Mouse (Mus musculus): ENCODE data around the gene Igsf1. TPM values are rescaled to one million over a fixed set of nuclear protein-coding genes. Genes with fewer than 3 reads are reported as not detected.

Gene Igsf1
- polyA plus RNA-seq (2016; fragmentation: Nextera tagmentation; extraction: Ambion mirVana): 54.9 and 57.5 TPM in 2 replicates

GRCm38 (mm10) chrX:49797213-49798019 is at the start of gene Igsf1:
Gene Igsf1, minus strand, starts transcription at chrX:49797749.
- Histone ChIP-seq H3K36me3 (no peaks in the 10 kb centered on the region), H3K27me3 (replicated peaks) (no peaks in the 10 kb centered on the region), H3K4me1 (no peaks in the 10 kb centered on the region), H3K4me3 (peak within 1 kb of the TSS; percentile 30), H3K9me3 (replicated peaks) (no peaks in the 10 kb centered on the region), H3K27ac (no peak within 1 kb of the TSS), H3K9ac (no peak within 1 kb of the TSS), H3K4me2 (peak within 1 kb of the TSS; percentile 22; the same call in 1 of the 2 replicates)
- ATAC-seq: peak; percentile 84
- 9% methylated on average over 21 of the region's 28 CpGs for WGBS (ENCODE audit: insufficient replicate concordance)

GRCm38 (mm10) chrX:49770828-49771227 is 26.7 kb downstream of the Igsf1 start:
- no peaks in the 10 kb centered on the region for H3K4me1 ChIP-seq
- H3K4me3 ChIP-seq: no peak overlapping the region
- no peaks in the 10 kb centered on the region for H3K9me3 ChIP-seq (replicated peaks)
- no peaks in the 10 kb centered on the region for H3K27me3 ChIP-seq (replicated peaks)
- WGBS (ENCODE audit: insufficient replicate concordance): 17% methylated on average over 2 of the region's 2 CpGs
- H3K4me2 ChIP-seq: no peak overlapping the region
- no peak overlapping the region for H3K9ac ChIP-seq
- no peak overlapping the region for H3K27ac ChIP-seq
- no peak for ATAC-seq
- no peaks in the 10 kb centered on the region for H3K36me3 ChIP-seq

GRCm38 (mm10) chrX:49745192-49745591 is 52.4 kb downstream of the Igsf1 start:
- Histone ChIP-seq H3K27me3 (replicated peaks) (no peaks in the 10 kb centered on the region), H3K9ac (no peak overlapping the region), H3K4me3 (no peak overlapping the region), H3K9me3 (replicated peaks) (no peaks in the 10 kb centered on the region), H3K36me3 (no peaks in the 10 kb centered on the region), H3K27ac (no peak overlapping the region), H3K4me2 (no peak overlapping the region), H3K4me1 (no peaks in the 10 kb centered on the region)
- 48% methylated on average over 5 of the region's 5 CpGs for WGBS (ENCODE audit: insufficient replicate concordance)
- no peak for ATAC-seq

- Histone ChIP-seq H3K4me2 (no peak within 1 kb of the TSS), H3K9ac (no peak within 1 kb of the TSS), H3K4me3 (no peak within 1 kb of the TSS), H3K4me1 (no peaks in the 10 kb centered on the region), H3K27ac (no peak within 1 kb of the TSS), H3K9me3 (replicated peaks) (no peaks in the 10 kb centered on the region), H3K27me3 (replicated peaks) (no peaks in the 10 kb centered on the region), H3K36me3 (no peaks in the 10 kb centered on the region)
- 54% methylated on average over 2 of the region's 2 CpGs for WGBS (ENCODE audit: insufficient replicate concordance)
- no peak for ATAC-seq
Observed at GRCm38 (mm10) chrX:49734959-49735358, 62.6 kb downstream of the Igsf1 start, which contains the start of gene Olfr1321. Gene Olfr1321, minus strand, starts transcription at chrX:49735059.

Other genes starting within 250 kb of the Igsf1 start
- not detected in 2 replicates for gene Olfr1320, start 125.4 kb downstream of the Igsf1 start, polyA plus RNA-seq (2016; fragmentation: Nextera tagmentation; extraction: Ambion mirVana)
- gene Olfr1321, start 62.7 kb downstream of the Igsf1 start, polyA plus RNA-seq (2016; fragmentation: Nextera tagmentation; extraction: Ambion mirVana): not detected in 2 replicates
- not detected in 2 replicates for gene Olfr1322, start 93.7 kb upstream of the Igsf1 start, polyA plus RNA-seq (2016; fragmentation: Nextera tagmentation; extraction: Ambion mirVana)
- not detected in 2 replicates for gene Olfr1323, start 221.6 kb upstream of the Igsf1 start, polyA plus RNA-seq (2016; fragmentation: Nextera tagmentation; extraction: Ambion mirVana)

Measured in liver, embryonic 12.5 days (tissue).